In the genomic region with DNA sequence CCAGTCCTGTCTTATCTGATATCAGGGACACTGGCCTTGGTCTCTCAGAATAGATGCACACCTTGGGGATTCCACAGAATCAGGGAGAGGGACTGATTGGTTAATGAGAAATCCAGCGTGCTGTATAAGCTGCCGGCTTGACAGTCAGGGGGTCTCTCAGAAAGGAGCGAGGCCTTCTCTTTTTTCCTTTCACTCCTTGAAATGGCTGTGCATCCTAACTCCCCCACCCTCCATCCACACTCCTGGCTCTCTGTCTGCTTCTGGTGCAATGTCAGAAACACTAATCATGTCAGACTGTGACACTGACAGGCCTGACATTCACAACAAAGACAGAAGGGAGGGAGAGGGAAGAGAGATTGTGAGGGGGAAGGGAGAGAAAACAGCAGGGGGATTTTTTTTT, we compare ENCODE assay signal across 15 mouse cellular contexts.
DNase-seq lines count a peak whose midpoint lies in the region; ATAC-seq and TF ChIP-seq lines count a peak whose summit lies in the region.
"Had no signal": no experiment of that assay in that cellular context is flagged by ENCODE, and none has a peak within 500 bp of the region (broad histone marks: within the 10 kb centered on the region; RNA-seq: fewer than 3 reads in every experiment).

No protein-coding gene starts in this region.

- H3K9ac ChIP-seq in forebrain, embryonic 11.5 days (ENCODE audit: low read length): no peak overlapping the region
- H3K9ac ChIP-seq in hindbrain, embryonic 16.5 days (ENCODE audit: low read depth, low read length): peak overlapping the region; percentile 24
- H3K9ac ChIP-seq in neural tube, embryonic 15.5 days (replicated peaks): peak overlapping the region; percentile 36
- H3K9ac ChIP-seq: embryonic facial prominence, embryonic 15.5 days; lung, embryonic 14.5 days had no signal

- peak; percentile 54 for ATAC-seq in forebrain, embryonic 11.5 days (replicated peaks; ENCODE audit: low FRiP score)
- ATAC-seq in hindbrain, embryonic 16.5 days: peak; percentile 31
- peak; percentile 30; the same call in 1 of the 2 replicates for ATAC-seq in neural tube, embryonic 15.5 days (ENCODE audit: low FRiP score)
- ATAC-seq in megakaryocyte-erythroid progenitor cell, adult 5-6 weeks (replicated peaks; ENCODE audit: low FRiP score, low TSS enrichment, poor library complexity, severe bottlenecking): no peak
- ATAC-seq: Patski had no signal

- WGBS in forebrain, embryonic 11.5 days: 12% methylated on average over 3 of the region's 3 CpGs
- 12% methylated on average over 3 of the region's 3 CpGs for WGBS in hindbrain, embryonic 16.5 days
- WGBS in neural tube, embryonic 15.5 days: 2% methylated on average over 3 of the region's 3 CpGs

- peaks cover 20% of the 10 kb centered on the region for H3K4me1 ChIP-seq in forebrain, embryonic 11.5 days (replicated peaks; ENCODE audit: control insufficient read depth, insufficient read depth, low read length)
- peaks cover 35% of the 10 kb centered on the region for H3K4me1 ChIP-seq in hindbrain, embryonic 16.5 days (ENCODE audit: control insufficient read depth, insufficient read depth, low read depth, low read length)
- H3K4me1 ChIP-seq in neural tube, embryonic 15.5 days: peaks cover 38% of the 10 kb centered on the region

- no peaks in the 10 kb centered on the region for H3K36me3 ChIP-seq in forebrain, embryonic 11.5 days (ENCODE audit: control insufficient read depth, insufficient read depth, low read length)
- no peaks in the 10 kb centered on the region for H3K36me3 ChIP-seq in hindbrain, embryonic 16.5 days (ENCODE audit: control insufficient read depth, insufficient read depth, low read length)
- no peaks in the 10 kb centered on the region for H3K36me3 ChIP-seq in neural tube, embryonic 15.5 days
- H3K36me3 ChIP-seq: embryonic facial prominence, embryonic 15.5 days had no signal

- peak overlapping the region; percentile 69; the same call in 1 of the 2 replicates for H3K27ac ChIP-seq in layer of hippocampus, adult 2 months
- H3K27ac ChIP-seq in forebrain, embryonic 11.5 days (ENCODE audit: low read depth, low read length): peak overlapping the region; percentile 76; the same call in 1 of the 2 replicates
- H3K27ac ChIP-seq in hindbrain, embryonic 16.5 days (ENCODE audit: low read depth, low read length): peak overlapping the region; percentile 74
- H3K27ac ChIP-seq in neural tube, embryonic 15.5 days (replicated peaks): peak overlapping the region; percentile 80
- H3K27ac ChIP-seq: embryonic facial prominence, embryonic 15.5 days; gastrocnemius, adult 2 months had no signal

- no peak overlapping the region for H3K4me2 ChIP-seq in forebrain, embryonic 11.5 days (ENCODE audit: low read depth, low read length, severe bottlenecking)
- peak overlapping the region; percentile 13; the same call in 1 of the 2 replicates for H3K4me2 ChIP-seq in hindbrain, embryonic 16.5 days (ENCODE audit: low read length)
- peak overlapping the region; percentile 27 for H3K4me2 ChIP-seq in neural tube, embryonic 15.5 days
- H3K4me2 ChIP-seq: embryonic facial prominence, embryonic 15.5 days; lung, embryonic 14.5 days had no signal

- no peak for TF ChIP-seq CTCF in layer of hippocampus, adult 2 months (conservative IDR thresholded peaks at IDR 0.05)

- H3K27me3 ChIP-seq in forebrain, embryonic 11.5 days (ENCODE audit: control insufficient read depth, insufficient read depth, low read length): peaks cover 2% of the 10 kb centered on the region; the same call in 1 of the 2 replicates
- H3K27me3 ChIP-seq in hindbrain, embryonic 16.5 days (replicated peaks; ENCODE audit: control insufficient read depth, insufficient read depth, low read length): no peaks in the 10 kb centered on the region
- no peaks in the 10 kb centered on the region for H3K27me3 ChIP-seq in neural tube, embryonic 15.5 days (replicated peaks)
- H3K27me3 ChIP-seq: embryonic facial prominence, embryonic 15.5 days; Patski had no signal

- no peak for DNase-seq in layer of hippocampus, adult 2 months (ENCODE audit: low spot score in 2 of 2)
- no peak for DNase-seq in layer of hippocampus, adult 9-10 months (ENCODE audit: low spot score)
- no peak for DNase-seq in forebrain, embryonic 11.5 days (ENCODE audit: low spot score)
- no peak for DNase-seq in ovary, postnatal 14 days (ENCODE audit: low spot score)
- no peak for DNase-seq in layer of hippocampus, postnatal 36 days
- DNase-seq: adrenal gland, postnatal 10 days; gastrocnemius, adult 2 months; lung, embryonic 14.5 days; thymus, postnatal 25 days had no signal

- H3K4me3 ChIP-seq in layer of hippocampus, adult 2 months: peak overlapping the region; percentile 5; the same call in 1 of the 2 replicates
- H3K4me3 ChIP-seq in forebrain, embryonic 11.5 days (ENCODE audit: low read depth, low read length): no peak overlapping the region
- H3K4me3 ChIP-seq in hindbrain, embryonic 16.5 days (ENCODE audit: low read length): no peak overlapping the region
- H3K4me3 ChIP-seq in neural tube, embryonic 15.5 days (replicated peaks): no peak overlapping the region
- H3K4me3 ChIP-seq: embryonic facial prominence, embryonic 15.5 days; gastrocnemius, adult 2 months; megakaryocyte, embryonic 14.5 days had no signal

- H3K9me3 ChIP-seq in forebrain, embryonic 11.5 days (ENCODE audit: control insufficient read depth, low read length): no peaks in the 10 kb centered on the region
- H3K9me3 ChIP-seq in hindbrain, embryonic 16.5 days (ENCODE audit: control insufficient read depth, low read length): 0 out of 2 replicates have a peak, but pooled peaks cover 3% of the 10 kb centered on the region
- no peaks in the 10 kb centered on the region for H3K9me3 ChIP-seq in neural tube, embryonic 15.5 days (replicated peaks)
- H3K9me3 ChIP-seq: embryonic facial prominence, embryonic 15.5 days had no signal
